Mouse (Mus musculus): ENCODE measurements around the gene Vwa1. TPM values are rescaled to one million over a fixed set of nuclear protein-coding genes. Genes with fewer than 3 reads are reported as not detected.

The Vwa1 gene
- under 1 TPM; 0.07 to 0.22 TPM for polyA plus RNA-seq (2012; fragmentation: generic; extraction: Trizol)

GRCm38 (mm10) chr4:155774280-155774754 is at the start of gene Vwa1:
Gene Vwa1 (minus strand): TSS chr4:155774698.

GRCm38 (mm10) chr4:155811929-155812664 is 37.6 kb upstream of the Vwa1 start, which contains the start of gene Ccnl2:
Gene Ccnl2 (plus strand): TSS chr4:155812489.

GRCm38 (mm10) chr4:155802741-155803339 is 28.3 kb upstream of the Vwa1 start, which contains the start of gene Mrpl20:
Gene Mrpl20 (plus strand): TSS chr4:155802878.

GRCm38 (mm10) chr4:155790021-155790489 is 15.6 kb upstream of the Vwa1 start, which contains the start of gene Ankrd65:
Gene Ankrd65 (plus strand): TSS chr4:155790439.

GRCm38 (mm10) chr4:155785819-155786218 is 11.3 kb upstream of the Vwa1 start, which contains the start of gene Tmem88b:
Gene Tmem88b (minus strand): TSS chr4:155785874.

GRCm38 (mm10) chr4:155760613-155761355 is 13.7 kb downstream of the Vwa1 start, which contains the start of gene Atad3a:
Gene Atad3a (minus strand): TSS chr4:155761093.

GRCm38 (mm10) chr4:155734350-155734941 is 40.1 kb downstream of the Vwa1 start, which contains the start of gene Tmem240:
Gene Tmem240 (plus strand): TSS chr4:155734800.

Other genes starting within 250 kb of the Vwa1 start
- gene Nadk, start 212.3 kb downstream of the Vwa1 start, polyA plus RNA-seq (2012; fragmentation: generic; extraction: Trizol), result 10 to 100 TPM; 53.5 to 67.2 TPM
- 1 to 10 TPM; 1.0 to 3.9 TPM for gene Slc35e2, start 173.3 kb downstream of the Vwa1 start, polyA plus RNA-seq (2012; fragmentation: generic; extraction: Trizol)
- gene Cdk11b, start 149.8 kb downstream of the Vwa1 start, polyA plus RNA-seq (2012; fragmentation: generic; extraction: Trizol), result 10 to 100 TPM; 15.6 to 33.6 TPM
- not detected for gene Gm10563, start 129.3 kb downstream of the Vwa1 start, polyA plus RNA-seq (2012; fragmentation: generic; extraction: Trizol)
- gene Mmp23, start 121.3 kb downstream of the Vwa1 start, polyA plus RNA-seq (2012; fragmentation: generic; extraction: Trizol), result 1 to 10 TPM in 1 of 2 experiments, under 1 TPM in 1; 0.05 to 1.8 TPM
- gene Mib2, start 105.5 kb downstream of the Vwa1 start, polyA plus RNA-seq (2012; fragmentation: generic; extraction: Trizol), result 10 to 100 TPM in 1 of 2 experiments, 1 to 10 TPM in 1; 8.5 to 42.3 TPM
- 10 to 100 TPM; 12.0 to 17.9 TPM for gene Fndc10, start 80.4 kb downstream of the Vwa1 start, polyA plus RNA-seq (2012; fragmentation: generic; extraction: Trizol)
- gene Ssu72, start 69.9 kb downstream of the Vwa1 start, polyA plus RNA-seq (2012; fragmentation: generic; extraction: Trizol), result 10 to 100 TPM; 45.5 to 49.1 TPM
- gene Tmem240, start 39.9 kb downstream of the Vwa1 start, polyA plus RNA-seq (2012; fragmentation: generic; extraction: Trizol), result 1 to 10 TPM in 1 of 2 experiments, under 1 TPM in 1; 0.80 to 4.2 TPM
- gene Atad3a, start 13.6 kb downstream of the Vwa1 start, polyA plus RNA-seq (2012; fragmentation: generic; extraction: Trizol), result 10 to 100 TPM; 24.7 to 55.2 TPM
- gene Tmem88b, start 11.2 kb upstream of the Vwa1 start, polyA plus RNA-seq (2012; fragmentation: generic; extraction: Trizol), result under 1 TPM; 0.02 to 0.22 TPM
- under 1 TPM in 1 of 2 experiments, not detected in 1; 0.11 TPM for gene Ankrd65, start 15.7 kb upstream of the Vwa1 start, polyA plus RNA-seq (2012; fragmentation: generic; extraction: Trizol)
- gene Mrpl20, start 28.2 kb upstream of the Vwa1 start, polyA plus RNA-seq (2012; fragmentation: generic; extraction: Trizol), result 100 to 1,000 TPM in 1 of 2 experiments, 10 to 100 TPM in 1; 99.5 to 291 TPM
- 10 to 100 TPM in 1 of 2 experiments, 1 to 10 TPM in 1; 2.5 to 27.9 TPM for gene Ccnl2, start 37.8 kb upstream of the Vwa1 start, polyA plus RNA-seq (2012; fragmentation: generic; extraction: Trizol)
- 100 to 1,000 TPM; 146 to 151 TPM for gene Aurkaip1, start 56.6 kb upstream of the Vwa1 start, polyA plus RNA-seq (2012; fragmentation: generic; extraction: Trizol)
- gene Mxra8, start 65.0 kb upstream of the Vwa1 start, polyA plus RNA-seq (2012; fragmentation: generic; extraction: Trizol), result 100 to 1,000 TPM in 1 of 2 experiments, 10 to 100 TPM in 1; 26.1 to 264 TPM
- gene Dvl1, start 72.7 kb upstream of the Vwa1 start, polyA plus RNA-seq (2012; fragmentation: generic; extraction: Trizol), result 10 to 100 TPM; 14.7 to 39.5 TPM
- gene Tas1r3, start 88.7 kb upstream of the Vwa1 start, polyA plus RNA-seq (2012; fragmentation: generic; extraction: Trizol), result under 1 TPM; 0.04 to 0.32 TPM
- gene Cptp, start 94.7 kb upstream of the Vwa1 start, polyA plus RNA-seq (2012; fragmentation: generic; extraction: Trizol), result 10 to 100 TPM; 10.4 to 13.3 TPM
- 10 to 100 TPM; 35.5 to 51.4 TPM for gene Ints11, start 94.8 kb upstream of the Vwa1 start, polyA plus RNA-seq (2012; fragmentation: generic; extraction: Trizol)
- gene Pusl1, start 117.1 kb upstream of the Vwa1 start, polyA plus RNA-seq (2012; fragmentation: generic; extraction: Trizol), result 10 to 100 TPM in 1 of 2 experiments, 1 to 10 TPM in 1; 9.1 to 14.4 TPM
- gene Acap3, start 117.1 kb upstream of the Vwa1 start, polyA plus RNA-seq (2012; fragmentation: generic; extraction: Trizol), result 10 to 100 TPM; 13.3 to 20.0 TPM
- gene Ube2j2, start 169.1 kb upstream of the Vwa1 start, polyA plus RNA-seq (2012; fragmentation: generic; extraction: Trizol), result 10 to 100 TPM; 35.8 to 37.0 TPM
- 1 to 10 TPM; 2.1 to 3.6 TPM for gene C1qtnf12, start 187.6 kb upstream of the Vwa1 start, polyA plus RNA-seq (2012; fragmentation: generic; extraction: Trizol)
- 1 to 10 TPM; 1.9 to 4.3 TPM for gene B3galt6, start 218.0 kb upstream of the Vwa1 start, polyA plus RNA-seq (2012; fragmentation: generic; extraction: Trizol)
- gene Sdf4, start 218.2 kb upstream of the Vwa1 start, polyA plus RNA-seq (2012; fragmentation: generic; extraction: Trizol), result 100 to 1,000 TPM; 121 to 177 TPM
- 1 to 10 TPM in 1 of 2 experiments, under 1 TPM in 1; 0.16 to 1.3 TPM for gene Tnfrsf4, start 239.1 kb upstream of the Vwa1 start, polyA plus RNA-seq (2012; fragmentation: generic; extraction: Trizol)

Data from C3H10T1/2 (cell line).